Mouse (Mus musculus) adrenal gland, adult 2 months (tissue): Measurements from ENCODE around the gene Shox2. TPM values are rescaled to one million over a fixed set of nuclear protein-coding genes. Genes with fewer than 3 reads are reported as not detected.

Experiments
- DNase-seq: peaks from one replicate; pipeline ENCODE4 v3.0.0; 2021
- long read RNA-seq: library from polyadenylated mRNA; stranded (forward); transcript quantifications from one replicate; pipeline ENCODE4 v2.0.0, GENCODE M21; 2021
- polyA plus RNA-seq: library from polyadenylated mRNA; depleted of rRNA; stranded (reverse); fragments of >200 nt; gene quantifications from 2 replicates; pipeline ENCODE4 v1.2.3, GENCODE M21; 2012; rRNA removed
- total RNA-seq, 2 experiments: library from RNA; stranded (reverse); gene quantifications; 2 replicates each; pipeline ENCODE4 v1.2.3; 2021

The Shox2 gene
- total RNA-seq, result 1 to 10 TPM; 1.3 to 1.7 TPM
- polyA plus RNA-seq, result 1.2 and 2.9 TPM in 2 replicates
- long read RNA-seq, result 0 reads

- no peak for DNase-seq
Observed at GRCm38 (mm10) chr3:66981706-66982105, at the start of gene Shox2. TSS of gene Shox2 (minus strand) at chr3:66981771.

- DNase-seq, result no peak
Observed at GRCm38 (mm10) chr3:66996820-66997219, 15.2 kb upstream of the Shox2 start.

- no peak for DNase-seq
Observed at GRCm38 (mm10) chr3:66986287-66986560, 4.7 kb upstream of the Shox2 start.

- DNase-seq, result peak; percentile 87
Observed at GRCm38 (mm10) chr3:66985539-66986286, 4.1 kb upstream of the Shox2 start.

- DNase-seq, result no peak
Observed at GRCm38 (mm10) chr3:66983481-66983880, 1.9 kb upstream of the Shox2 start.

GRCm38 (mm10) chr3:66982181-66982911 lies 775 bp upstream of the Shox2 start:
- peak; percentile 41 for DNase-seq

GRCm38 (mm10) chr3:66981101-66981661 lies 390 bp downstream of the Shox2 start, which contains the start of gene Rsrc1:
TSS of gene Rsrc1 (plus strand) at chr3:66981390.
- DNase-seq, result peak; percentile 90

- no peak for DNase-seq
Observed at GRCm38 (mm10) chr3:66980111-66980975, 1.2 kb downstream of the Shox2 start.

GRCm38 (mm10) chr3:66979491-66979890 lies 2.1 kb downstream of the Shox2 start:
- no peak for DNase-seq

- peak; percentile 45 for DNase-seq
Observed at GRCm38 (mm10) chr3:66978457-66979381, 2.9 kb downstream of the Shox2 start.

- DNase-seq, result peak; percentile 11
Observed at GRCm38 (mm10) chr3:66977811-66978456, 3.6 kb downstream of the Shox2 start.

GRCm38 (mm10) chr3:66976889-66977615 lies 4.5 kb downstream of the Shox2 start:
- no peak for DNase-seq

GRCm38 (mm10) chr3:66974501-66974900 lies 7.1 kb downstream of the Shox2 start:
- no peak for DNase-seq

- peak; percentile 50 for DNase-seq
Observed at GRCm38 (mm10) chr3:66973391-66973943, 8.1 kb downstream of the Shox2 start.

GRCm38 (mm10) chr3:66972191-66972950 lies 9.2 kb downstream of the Shox2 start:
- no peak for DNase-seq

GRCm38 (mm10) chr3:66970661-66971331 lies 10.8 kb downstream of the Shox2 start:
- DNase-seq, result no peak

- DNase-seq, result no peak
Observed at GRCm38 (mm10) chr3:66970261-66970660, 11.3 kb downstream of the Shox2 start.

- DNase-seq, result no peak
Observed at GRCm38 (mm10) chr3:66967508-66967907, 14.1 kb downstream of the Shox2 start.
